Comparison of ENCODE assay signal across 8 mouse cellular contexts in genomic region chr8:79029396-79030325, GRCm38 (mm10). TPM values are rescaled to one million over a fixed set of nuclear protein-coding genes. Genes with fewer than 3 reads are reported as not detected.
DNase-seq lines count a peak whose midpoint lies in the region; ATAC-seq and TF ChIP-seq lines count a peak whose summit lies in the region.

No protein-coding gene starts in this region.

- H3K27ac ChIP-seq in forebrain, embryonic 15.5 days (replicated peaks) = peak overlapping the region; percentile 96
- peak overlapping the region; percentile 100 for H3K27ac ChIP-seq in lung, embryonic 14.5 days (ENCODE audit: low read depth)

- intact Hi-C loops in heart, postnatal 25 days (cut with DNase I) = loop anchor here (1.0 to 5.0 kb wide), 3 partner anchors 55 to 265 kb away; partner anchors contain the start of genes Lsm6 and Mmaa

- WGBS in forebrain, embryonic 15.5 days = under 1% methylated on average over 89 of the region's 99 CpGs
- WGBS in lung, embryonic 14.5 days = under 1% methylated on average over 75 of the region's 99 CpGs

- peaks cover 3% of the 10 kb centered on the region; the same call in 1 of the 2 replicates for H3K36me3 ChIP-seq in E14TG2a.4 (ENCODE audit: insufficient read depth, low read length)
- no peaks in the 10 kb centered on the region for H3K36me3 ChIP-seq in forebrain, embryonic 15.5 days
- H3K36me3 ChIP-seq in lung, embryonic 14.5 days (ENCODE audit: insufficient read depth) = no peaks in the 10 kb centered on the region

- TF ChIP-seq CTCF in E14TG2a.4 (conservative IDR thresholded peaks at IDR 0.05; ENCODE audit: low read length) = no peak
- TF ChIP-seq CTCF in lung, embryonic 14.5 days (IDR thresholded peaks at IDR 0.05; ENCODE audit: low read depth) = no peak

- peak; percentile 28 for DNase-seq in c-Kit-positive CD71-negative TER-119-negative erythroid progenitor cells, embryonic 14.5 days (ENCODE audit: low read depth)
- peak; percentile 52 for DNase-seq in heart, postnatal 25 days (ENCODE audit: low spot score)
- peak; percentile 28 to 44 for DNase-seq in layer of hippocampus, adult 8-10 months (ENCODE audit: low spot score in 2 of 2)
- peak; percentile 85 for DNase-seq in lung, embryonic 14.5 days
- peak; percentile 59 for DNase-seq in ovary, adult 18-20 months (ENCODE audit: low spot score)
- peak; percentile 80 for DNase-seq in thymus, postnatal 14 days

- H3K27me3 ChIP-seq in E14TG2a.4 (ENCODE audit: insufficient read depth, low read length) = no peaks in the 10 kb centered on the region
- no peaks in the 10 kb centered on the region for H3K27me3 ChIP-seq in forebrain, embryonic 15.5 days
- no peaks in the 10 kb centered on the region for H3K27me3 ChIP-seq in lung, embryonic 14.5 days (ENCODE audit: insufficient read depth, low read length)

- H3K4me3 ChIP-seq in E14TG2a.4 (replicated peaks; ENCODE audit: low read length) = peak overlapping the region; percentile 89
- peak overlapping the region; percentile 95 for H3K4me3 ChIP-seq in forebrain, embryonic 15.5 days
- peak overlapping the region; percentile 90 for H3K4me3 ChIP-seq in lung, embryonic 14.5 days (ENCODE audit: low read depth, low read length)

- peak overlapping the region; percentile 93 for H3K9ac ChIP-seq in forebrain, embryonic 15.5 days (replicated peaks)
- peak overlapping the region; percentile 99 for H3K9ac ChIP-seq in lung, embryonic 14.5 days

- no peaks in the 10 kb centered on the region for H3K9me3 ChIP-seq in E14TG2a.4 (ENCODE audit: low read length)
- H3K9me3 ChIP-seq in forebrain, embryonic 15.5 days = no peaks in the 10 kb centered on the region
- no peaks in the 10 kb centered on the region for H3K9me3 ChIP-seq in lung, embryonic 14.5 days (ENCODE audit: low read depth, low read length)

- peak overlapping the region; percentile 59 for H3K4me2 ChIP-seq in forebrain, embryonic 15.5 days (replicated peaks)
- peak overlapping the region; percentile 77 for H3K4me2 ChIP-seq in lung, embryonic 14.5 days

- H3K4me1 ChIP-seq in E14TG2a.4 (replicated peaks; ENCODE audit: low read depth, low read length) = peaks cover 61% of the 10 kb centered on the region
- peaks cover 38% of the 10 kb centered on the region for H3K4me1 ChIP-seq in forebrain, embryonic 15.5 days
- peaks cover 17% of the 10 kb centered on the region for H3K4me1 ChIP-seq in lung, embryonic 14.5 days (ENCODE audit: insufficient read depth)

- peak; percentile 79 for ATAC-seq in forebrain, embryonic 15.5 days (replicated peaks)
- peak; percentile 80 for ATAC-seq in lung, embryonic 14.5 days (ENCODE audit: insufficient read depth)

RNA-seq across cellular contexts. Expression of gene Zfp827, which starts 1.4 kb away (rescaled TPM):
- polyA plus RNA-seq in forebrain, embryonic 15.5 days (2015; fragmentation: Nextera tagmentation; extraction: Ambion mirVana) = 10.9 and 11.5 TPM in 2 replicates
- 10 to 100 TPM; 13.2 to 13.6 TPM for total RNA-seq in heart, postnatal 25 days (2021)
- total RNA-seq in layer of hippocampus, adult 8-10 months (2022) = 10 to 100 TPM; 30.4 to 33.4 (median 32.7) TPM
- 9.5 and 10.1 TPM in 2 replicates for polyA plus RNA-seq in lung, embryonic 14.5 days (2014; fragmentation: Nextera tagmentation; extraction: Ambion mirVana)

Comparison
In these comparisons a context has a peak if more than half of its experiments do, and no peak if none do; other contexts are left out.
1. Peak in every context shown above with its lines: DNase-seq, ATAC-seq, H3K4me3 ChIP-seq and H3K27ac ChIP-seq.
2. DNase-seq: peak in every context shown above with its lines; median percentile 85 in lung, embryonic 14.5 days; 80 in thymus, postnatal 14 days; 59 in ovary, adult 18-20 months; 52 in heart, postnatal 25 days; 36 in layer of hippocampus, adult 8-10 months; 28 in c-Kit-positive CD71-negative TER-119-negative erythroid progenitor cells, embryonic 14.5 days.